8 mouse cellular contexts compared by ENCODE assay signal in the genomic region with DNA sequence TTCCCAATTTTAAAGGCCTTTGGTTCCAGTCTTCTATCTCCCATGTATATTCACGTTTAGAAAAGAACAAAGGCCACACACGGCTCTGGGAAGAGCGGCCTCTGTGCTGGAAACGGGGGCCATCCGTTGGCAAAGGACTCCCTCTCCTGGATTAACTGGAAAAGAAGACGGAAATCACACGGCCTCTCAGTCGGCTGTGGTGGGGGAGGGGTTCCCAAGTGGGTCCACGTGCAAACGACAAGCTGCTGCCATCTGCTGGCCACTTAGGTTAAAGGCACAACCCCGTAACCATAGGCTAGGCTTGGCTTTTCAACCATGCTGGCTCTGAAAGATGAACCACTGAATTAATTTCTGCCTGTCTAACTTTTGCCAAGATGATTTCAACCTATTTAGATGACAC.
A peak's percentile ranks its signal among the peaks of the same experiment; 100 is the strongest.
DNase-seq lines count a peak whose midpoint lies in the region; ATAC-seq and TF ChIP-seq lines count a peak whose summit lies in the region.

No protein-coding gene starts in this region.

- H3K4me3 ChIP-seq in hindbrain, postnatal 0 days (ENCODE audit: low read length), result no peak overlapping the region

- H3K9ac ChIP-seq in hindbrain, postnatal 0 days (replicated peaks; ENCODE audit: low read length), result no peak overlapping the region

- H3K36me3 ChIP-seq in hindbrain, postnatal 0 days (ENCODE audit: insufficient read depth, low read length), result no peaks in the 10 kb centered on the region

- H3K4me2 ChIP-seq in hindbrain, postnatal 0 days (ENCODE audit: low read depth, low read length), result no peak overlapping the region

- under 1% methylated on average over 11 of the region's 11 CpGs for WGBS in hindbrain, postnatal 0 days

- no peaks in the 10 kb centered on the region; the same call in 1 of the 2 replicates for H3K4me1 ChIP-seq in hindbrain, postnatal 0 days (ENCODE audit: insufficient read depth, low read length)

- no peak overlapping the region for H3K27ac ChIP-seq in hindbrain, postnatal 0 days

- H3K9me3 ChIP-seq in hindbrain, postnatal 0 days (ENCODE audit: low read length), result no peaks in the 10 kb centered on the region

- H3K27me3 ChIP-seq in hindbrain, postnatal 0 days (ENCODE audit: insufficient read depth, low read length), result no peaks in the 10 kb centered on the region

- peak; percentile 82 for DNase-seq in WW6 (ENCODE audit: low read depth, low spot score)
- DNase-seq in cerebellum, postnatal 4 days (ENCODE audit: low spot score in 2 of 2), result peak; percentile 98 to 99
- DNase-seq in gastrocnemius, adult 8-10 months (ENCODE audit: low spot score in 2 of 2), result peak; percentile 77 to 83
- DNase-seq in hindbrain, postnatal 0 days (ENCODE audit: low spot score), result peak; percentile 99
- peak; percentile 95 to 99 for DNase-seq in left cerebral cortex, adult 18-20 months (ENCODE audit: low spot score in 2 of 2)
- DNase-seq in lung, postnatal 4 days, result peak; percentile 92 to 95
- peak; percentile 89 for DNase-seq in retina, postnatal 7 days (ENCODE audit: low read depth, low spot score)
- peak; percentile 80 to 87 for DNase-seq in urinary bladder, adult 18-20 months (ENCODE audit: low spot score in 2 of 2)

- ATAC-seq in hindbrain, postnatal 0 days, result peak; percentile 97

- peak; percentile 99 for TF ChIP-seq CTCF in hindbrain, postnatal 0 days (IDR thresholded peaks at IDR 0.05; ENCODE audit: low read depth)
